Mouse (Mus musculus) neural tube, embryonic 14.5 days (tissue): ENCODE results near the gene Thap7. TPM values are rescaled to one million over a fixed set of nuclear protein-coding genes. Genes with fewer than 3 reads are reported as not detected.
A peak's percentile ranks its signal among the peaks of the same experiment; 100 is the strongest.
"Not testable (repeated sequence)": the region's sequence is repeated elsewhere in the genome, so short reads cannot be mapped to it uniquely, and the experiment has no call there.

ENCODE experiments used
- ATAC-seq: fragments of 200-750 bp; cut with Nextera tagmentation; 2 replicates; pipeline ENCODE4 v1.8.0; 2017; ENCODE audit warnings: low read depth, mild to moderate bottlenecking, moderate TSS enrichment, moderate library complexity
- H3K27ac ChIP-seq: fragments of 300-500 bp; sonication (generic); 2 replicates; pipeline ENCODE4 v1.5.1; 2014; ENCODE audit warnings: low read depth, mild to moderate bottlenecking, control low read depth, low read length, moderate library complexity, mixed read lengths
- H3K27me3 ChIP-seq: fragments of 300-500 bp; sonication (generic); 2 replicates; pipeline ENCODE4 v1.6.1; 2014; ENCODE audit warnings: low read length; ENCODE audit not compliant: control insufficient read depth, insufficient read depth
- H3K36me3 ChIP-seq: fragments of 300-500 bp; sonication (generic); 2 replicates; pipeline ENCODE4 v1.6.1; 2014; ENCODE audit warnings: low read length, mixed read lengths; ENCODE audit not compliant: control insufficient read depth, insufficient read depth
- H3K4me1 ChIP-seq: fragments of 300-500 bp; sonication (generic); 2 replicates; pipeline ENCODE4 v1.6.1; 2014; ENCODE audit warnings: low read length; ENCODE audit not compliant: control insufficient read depth, insufficient read depth
- H3K4me2 ChIP-seq: fragments of 300-500 bp; sonication (generic); 2 replicates; pipeline ENCODE4 v1.6.1; 2014; ENCODE audit warnings: mild to moderate bottlenecking, low read depth, low read length, control low read depth
- H3K4me3 ChIP-seq: fragments of 300-500 bp; sonication (generic); 2 replicates; pipeline ENCODE4 v1.5.1; 2014; ENCODE audit warnings: low read depth, low read length, control low read depth, mixed read lengths
- H3K9ac ChIP-seq: fragments of 300-500 bp; sonication (generic); replicated peaks from 2 replicates; pipeline ENCODE4 v1.6.1; 2014; ENCODE audit warnings: low read depth, mild to moderate bottlenecking, control low read depth, low read length, mixed read lengths
- H3K9me3 ChIP-seq: fragments of 300-500 bp; sonication (generic); 2 replicates; pipeline ENCODE4 v1.6.1; 2016; ENCODE audit warnings: low read length; ENCODE audit not compliant: control insufficient read depth
- WGBS: fragments of 180-500 bp; shearing (Covaris S2); extraction: QIAGEN DNeasy Blood & Tissue Kit; methylation state at CpG from one replicate; pipeline ENCODE4 v1.1.7; 2014; 5-methylcytosine and 5-hydroxymethylcytosine counted together
- polyA plus RNA-seq: library from polyadenylated mRNA; unstranded; fragments of >200 nt; fragmentation: Nextera tagmentation; extraction: Ambion mirVana; gene quantifications from 2 replicates; pipeline ENCODE4 v1.2.1, GENCODE M21; 2014

The Thap7 gene
- polyA plus RNA-seq, 1 experiment from 2014 or later: 62.7 TPM

GRCm38 (mm10) chr16:17561128-17561750 is 30.3 kb upstream of the Thap7 start, which contains the start of gene Lrrc74b:
Gene Lrrc74b (minus strand): TSS chr16:17561247.
- Histone ChIP-seq H3K4me2 (peak within 1 kb of the TSS; percentile 38), H3K4me3 (no peak within 1 kb of the TSS; the same call in 1 of the 2 replicates), H3K36me3 (no peaks in the 10 kb centered on the region), H3K9ac (0 out of 2 replicates have a peak within 1 kb of the TSS, but pooled peaks have one; percentile 16), H3K27me3 (no peaks in the 10 kb centered on the region), H3K27ac (peak within 1 kb of the TSS; percentile 52), H3K9me3 (no peaks in the 10 kb centered on the region), H3K4me1 (peaks cover 5% of the 10 kb centered on the region; the same call in 1 of the 2 replicates)
- ATAC-seq: peak; percentile 74; the same call in 1 of the 2 replicates
- 2% methylated on average over 22 of the region's 22 CpGs for WGBS

DNA sequence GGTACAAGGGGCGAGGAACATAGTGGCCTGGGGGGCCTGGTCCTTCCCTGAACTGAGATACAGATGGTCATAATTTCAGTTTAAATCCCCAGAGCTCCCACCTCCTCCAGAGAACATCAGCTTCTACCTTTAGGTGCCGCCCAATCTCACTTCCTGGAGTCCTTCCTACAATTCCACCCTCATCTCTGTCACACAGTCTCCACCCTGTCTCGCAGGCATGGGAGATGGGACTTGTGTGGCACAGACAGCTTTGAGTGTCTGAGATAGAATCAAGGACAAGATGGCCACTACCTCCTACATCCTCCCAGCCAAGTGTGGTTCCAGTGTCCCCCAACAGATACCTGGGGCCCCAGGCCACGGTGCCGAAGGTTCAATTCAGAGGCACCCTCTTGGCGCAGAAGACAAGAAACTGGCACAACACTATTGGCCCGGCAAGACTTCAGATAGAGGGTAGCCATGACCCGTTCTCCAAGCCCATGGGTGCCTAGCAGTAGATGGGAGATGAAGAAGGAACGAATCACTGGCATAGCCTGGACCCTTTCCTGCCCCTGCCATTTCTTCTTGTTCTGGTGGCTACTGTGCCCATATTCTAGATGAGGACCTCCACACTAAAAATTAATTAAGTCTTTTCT is 28.6 kb upstream of the Thap7 start:
- Histone ChIP-seq H3K27ac (no peak overlapping the region), H3K36me3 (no peaks in the 10 kb centered on the region), H3K27me3 (no peaks in the 10 kb centered on the region), H3K9me3 (no peaks in the 10 kb centered on the region), H3K4me2 (no peak overlapping the region), H3K9ac (no peak overlapping the region), H3K4me1 (peaks cover 5% of the 10 kb centered on the region; the same call in 1 of the 2 replicates), H3K4me3 (no peak overlapping the region)
- WGBS: 73% methylated on average over 9 of the region's 9 CpGs
- no peak for ATAC-seq

- Histone ChIP-seq H3K4me3 (no peak overlapping the region), H3K9ac (no peak overlapping the region), H3K27me3 (no peaks in the 10 kb centered on the region), H3K36me3 (no peaks in the 10 kb centered on the region), H3K27ac (no peak overlapping the region), H3K4me1 (peaks cover 5% of the 10 kb centered on the region; the same call in 1 of the 2 replicates), H3K4me2 (0 out of 2 replicates have a peak overlapping the region, but pooled peaks have one; percentile 2), H3K9me3 (no peaks in the 10 kb centered on the region)
- WGBS: 0% methylated on average over 5 of the region's 5 CpGs
- no peak for ATAC-seq
Observed at GRCm38 (mm10) chr16:17558811-17559210, 27.9 kb upstream of the Thap7 start.

GRCm38 (mm10) chr16:17557947-17558480 is 27.1 kb upstream of the Thap7 start:
- Histone ChIP-seq H3K9me3 (no peaks in the 10 kb centered on the region), H3K4me3 (no peak overlapping the region), H3K4me1 (peaks cover 5% of the 10 kb centered on the region; the same call in 1 of the 2 replicates), H3K27ac (no peak overlapping the region), H3K4me2 (peak overlapping the region; percentile 8; the same call in 1 of the 2 replicates), H3K36me3 (no peaks in the 10 kb centered on the region), H3K9ac (no peak overlapping the region), H3K27me3 (no peaks in the 10 kb centered on the region)
- WGBS: 2% methylated on average over 5 of the region's 5 CpGs
- no peak for ATAC-seq

- Histone ChIP-seq H3K4me3 (no peak overlapping the region), H3K4me1 (peaks cover 5% of the 10 kb centered on the region; the same call in 1 of the 2 replicates), H3K27me3 (no peaks in the 10 kb centered on the region), H3K9me3 (no peaks in the 10 kb centered on the region), H3K9ac (no peak overlapping the region), H3K36me3 (no peaks in the 10 kb centered on the region), H3K27ac (no peak overlapping the region), H3K4me2 (no peak overlapping the region)
- ATAC-seq: no peak
- whole genome bisulfite sequencing: 69% methylated on average over 4 of the region's 4 CpGs
Observed at GRCm38 (mm10) chr16:17556907-17557306, 26.0 kb upstream of the Thap7 start.

DNA sequence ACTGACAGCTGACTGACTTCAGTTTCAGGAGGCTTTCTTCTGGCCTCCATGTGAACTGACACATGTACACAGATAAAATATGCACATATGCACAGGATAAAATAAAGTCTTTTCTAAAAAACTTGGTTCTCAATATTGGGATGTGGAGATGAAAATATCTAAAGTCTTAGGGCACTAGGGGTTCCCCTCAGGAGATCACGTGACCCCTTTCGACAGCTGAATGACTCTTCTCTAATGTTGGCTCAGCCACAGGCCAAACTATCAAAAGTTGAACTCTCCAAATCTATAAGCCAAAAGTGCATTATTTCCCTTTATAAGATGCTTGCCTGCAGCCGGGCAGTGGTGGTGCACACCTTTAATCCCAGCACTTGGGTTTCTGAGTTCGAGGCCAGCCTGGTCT is 25.2 kb upstream of the Thap7 start:
- Histone ChIP-seq H3K4me1 (no peaks in the 10 kb centered on the region), H3K9me3 (no peaks in the 10 kb centered on the region), H3K27me3 (no peaks in the 10 kb centered on the region), H3K9ac (no peak overlapping the region), H3K27ac (no peak overlapping the region), H3K4me2 (no peak overlapping the region), H3K36me3 (no peaks in the 10 kb centered on the region), H3K4me3 (no peak overlapping the region)
- ATAC-seq: no peak
- 90% methylated on average over 4 of the region's 4 CpGs for WGBS

DNA sequence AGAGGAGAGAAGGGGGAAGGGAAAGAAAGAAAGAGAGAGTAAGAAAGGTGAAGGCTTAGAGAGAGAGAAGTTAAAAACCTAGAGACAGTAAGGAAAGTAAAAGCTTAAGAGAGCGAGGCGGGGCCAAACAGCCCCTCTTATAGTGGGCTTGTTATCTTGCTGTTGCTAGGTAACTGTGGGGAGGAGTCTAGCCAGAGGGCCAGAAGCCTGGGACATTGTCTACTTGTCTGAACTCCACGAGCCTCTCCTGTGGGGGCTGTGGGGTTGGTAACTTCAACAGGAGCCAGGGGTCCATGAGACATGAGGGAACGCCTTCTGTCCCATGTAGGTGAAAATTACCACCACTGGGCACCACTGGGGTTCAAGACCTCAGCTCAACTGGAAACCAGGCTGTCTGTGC is 23.8 kb upstream of the Thap7 start:
- H3K4me3 ChIP-seq, H3K9me3 ChIP-seq, H3K4me1 ChIP-seq, H3K4me2 ChIP-seq, H3K27ac ChIP-seq, H3K9ac ChIP-seq, H3K27me3 ChIP-seq, ATAC-seq, H3K36me3 ChIP-seq: not testable (repeated sequence)
- WGBS: 9% methylated on average over 4 of the region's 4 CpGs

DNA sequence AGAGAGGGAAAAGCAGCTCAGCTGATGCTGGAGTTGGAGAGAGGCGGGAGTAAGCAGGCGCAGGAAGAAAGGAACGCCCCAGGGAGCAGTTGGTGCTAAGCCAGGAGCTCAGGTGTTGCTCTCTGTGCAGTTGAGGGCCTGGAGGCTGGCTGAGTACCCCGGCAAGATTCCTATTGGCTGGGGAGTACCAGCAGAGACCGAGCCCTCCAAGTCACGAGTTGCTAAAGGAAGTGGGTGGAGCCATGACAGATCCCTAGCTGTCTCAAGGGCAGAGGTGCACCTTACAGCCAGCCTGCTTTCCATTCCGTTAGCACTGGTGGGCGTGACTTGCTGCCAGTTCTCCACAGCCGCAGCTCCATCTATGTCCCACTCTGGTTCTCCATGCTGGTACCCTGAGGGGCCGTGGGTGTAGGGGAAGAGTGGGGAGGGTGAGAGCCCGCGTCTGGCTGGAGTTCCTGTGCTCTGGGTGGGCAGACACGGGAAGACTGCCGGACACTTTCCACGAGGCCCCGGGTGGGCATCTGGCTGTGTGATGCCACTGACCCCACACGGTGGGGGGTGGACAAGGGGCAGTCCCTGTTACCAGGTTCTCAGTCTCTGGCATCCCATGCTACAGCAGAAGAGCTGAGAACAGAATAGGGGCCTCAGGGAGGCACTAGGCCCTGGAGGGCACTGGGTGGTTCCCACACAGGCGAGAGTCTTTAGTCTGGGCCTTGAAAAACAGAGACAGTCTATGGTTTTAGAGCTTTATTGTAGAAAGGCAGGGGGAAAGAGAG is 23.2 kb upstream of the Thap7 start:
- Histone ChIP-seq H3K4me1 (no peaks in the 10 kb centered on the region), H3K4me3 (no peak overlapping the region), H3K4me2 (peak overlapping the region; percentile 30), H3K9ac (0 out of 2 replicates have a peak overlapping the region, but pooled peaks have one; percentile 21), H3K36me3 (no peaks in the 10 kb centered on the region), H3K27ac (peak overlapping the region; percentile 0; the same call in 1 of the 2 replicates), H3K27me3 (no peaks in the 10 kb centered on the region), H3K9me3 (no peaks in the 10 kb centered on the region)
- ATAC-seq: peak; percentile 88
- WGBS: 3% methylated on average over 18 of the region's 18 CpGs
